Mouse (Mus musculus): ENCODE measurements around the gene Yap1. TPM values are rescaled to one million over a fixed set of nuclear protein-coding genes. Genes with fewer than 3 reads are reported as not detected.

Gene Yap1
- polyA plus RNA-seq, 1 experiment: 10.1 TPM

DNA sequence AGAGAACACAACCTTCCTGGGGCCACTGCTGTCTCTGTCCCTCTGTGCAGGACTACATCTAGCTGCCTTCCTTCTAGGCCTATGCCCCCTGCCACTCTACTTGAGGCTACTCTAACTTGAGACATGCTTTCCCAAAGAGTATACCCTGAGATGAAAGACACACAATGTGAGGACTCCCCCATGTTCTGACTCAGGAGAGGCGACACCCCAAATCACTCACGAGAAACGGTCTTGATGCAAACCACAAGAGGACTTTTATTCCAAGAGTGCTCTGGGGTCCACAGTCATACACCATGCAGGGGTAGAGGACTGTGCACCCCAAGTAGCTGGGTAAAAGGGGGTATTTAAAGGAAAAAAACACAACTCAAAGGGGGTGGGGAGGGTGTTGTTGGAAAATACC is 120.0 kb downstream of the Yap1 start:
- Histone ChIP-seq H3K4me3 (ENCODE audit: extremely low read depth, insufficient read depth, insufficient read length) (no peak overlapping the region), H3K4me1 (ENCODE audit: control insufficient read depth, insufficient read depth, insufficient read length) (no peaks in the 10 kb centered on the region), H3K27ac (ENCODE audit: insufficient read depth, low read length) (no peak overlapping the region), H3K36me3 (ENCODE audit: control insufficient read depth, insufficient read depth, low read length) (no peaks in the 10 kb centered on the region), H3K27me3 (ENCODE audit: control insufficient read depth, insufficient read depth, low read length) (no peaks in the 10 kb centered on the region)
- no peak for DNase-seq (ENCODE audit: low read depth in 1 of 2, low spot score in 2 of 2)
- TF ChIP-seq POLR2A (IDR thresholded peaks at IDR 0.05; ENCODE audit: low read depth, low read length): no peak
- TF ChIP-seq CTCF (IDR thresholded peaks at IDR 0.05; ENCODE audit: extremely low read depth, insufficient read depth, insufficient read length, insufficient replicate concordance): no peak
- WGBS: over 99% methylated on average over 3 of the region's 3 CpGs

DNA sequence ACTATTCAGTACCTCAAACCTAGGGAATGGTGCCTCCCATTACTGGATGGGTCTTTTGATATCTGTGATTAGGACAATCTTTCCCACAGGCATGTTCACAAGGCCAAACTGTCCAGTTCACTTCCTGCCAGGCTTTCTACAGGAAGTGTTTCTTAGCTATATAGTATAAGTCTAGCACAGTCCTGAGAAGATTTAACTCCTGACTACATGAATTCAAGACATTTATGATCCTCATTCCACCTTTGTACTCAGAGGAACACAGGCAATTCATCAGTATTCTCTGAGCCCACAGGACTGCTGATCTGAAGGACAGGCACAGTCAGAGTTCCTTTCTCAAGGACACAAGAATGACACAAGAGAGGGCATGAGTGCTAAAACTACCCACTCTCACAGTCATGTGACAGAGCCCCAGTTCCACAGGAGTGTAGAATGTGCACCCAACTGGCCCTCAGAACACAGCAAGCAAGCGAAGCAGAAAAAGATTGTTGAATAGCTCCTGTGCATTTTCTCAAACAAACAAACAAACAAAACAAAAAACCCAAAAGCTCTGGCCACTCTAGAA is 122.0 kb downstream of the Yap1 start:
- H3K27me3 ChIP-seq (ENCODE audit: control insufficient read depth, insufficient read depth, low read length): no peaks in the 10 kb centered on the region
- H3K36me3 ChIP-seq (ENCODE audit: control insufficient read depth, insufficient read depth, low read length): no peaks in the 10 kb centered on the region
- no peak overlapping the region for H3K4me3 ChIP-seq (ENCODE audit: extremely low read depth, insufficient read depth, insufficient read length)
- H3K4me1 ChIP-seq (ENCODE audit: control insufficient read depth, insufficient read depth, insufficient read length): peaks cover 4% of the 10 kb centered on the region; the same call in 1 of the 2 replicates
- WGBS: 83% methylated on average over 1 of the region's 1 CpGs
- no peak for DNase-seq (ENCODE audit: low read depth in 1 of 2, low spot score in 2 of 2)
- no peak for TF ChIP-seq CTCF (IDR thresholded peaks at IDR 0.05; ENCODE audit: extremely low read depth, insufficient read depth, insufficient read length, insufficient replicate concordance)
- no peak for TF ChIP-seq POLR2A (IDR thresholded peaks at IDR 0.05; ENCODE audit: low read depth, low read length)
- H3K27ac ChIP-seq (ENCODE audit: insufficient read depth, low read length): no peak overlapping the region

Other genes starting within 250 kb of the Yap1 start
- 90.0 and 142 TPM in 2 replicates for gene Tmem123, start 240.6 kb downstream of the Yap1 start, polyA plus RNA-seq (2012; rRNA removed)
- gene Birc2, start 167.5 kb downstream of the Yap1 start, polyA plus RNA-seq (2012; rRNA removed): 16.4 and 17.7 TPM in 2 replicates
- 44.9 and 45.8 TPM in 2 replicates for gene Birc3, start 131.4 kb downstream of the Yap1 start, polyA plus RNA-seq (2012; rRNA removed)
- gene Cfap300, start 38.2 kb upstream of the Yap1 start, polyA plus RNA-seq (2012; rRNA removed): 0.16 and 0.74 TPM in 2 replicates
- 0.01 TPM in 1 of 2 replicates, not detected in the other for gene Cep126, start 129.7 kb upstream of the Yap1 start, polyA plus RNA-seq (2012; rRNA removed)